In genomic region chr4:83186448-83186847, GRCm38 (mm10) we compare ENCODE assay signal across 28 mouse cellular contexts.
DNase-seq lines count a peak whose midpoint lies in the region; ATAC-seq and TF ChIP-seq lines count a peak whose summit lies in the region.
"Had no signal": no experiment of that assay in that cellular context is flagged by ENCODE, and none has a peak within 500 bp of the region (broad histone marks: within the 10 kb centered on the region; RNA-seq: fewer than 3 reads in every experiment).

No protein-coding gene starts in this region.

- no peak overlapping the region for H3K9ac ChIP-seq in lung, postnatal 0 days (replicated peaks; ENCODE audit: low read depth)
- H3K9ac ChIP-seq: embryonic facial prominence, embryonic 13.5 days; embryonic facial prominence, embryonic 15.5 days; forebrain, embryonic 12.5 days had no signal

- no peak for TF ChIP-seq CTCF in lung, postnatal 0 days (IDR thresholded peaks at IDR 0.05)

- H3K4me1 ChIP-seq in heart, embryonic 10.5 days, result 0 out of 2 replicates have a peak, but pooled peaks cover 5% of the 10 kb centered on the region
- H3K4me1 ChIP-seq in lung, postnatal 0 days (ENCODE audit: insufficient read depth, low read depth, low read length), result no peaks in the 10 kb centered on the region; the same call in 1 of the 2 replicates

- H3K27ac ChIP-seq in heart, embryonic 10.5 days, result no peak overlapping the region
- no peak overlapping the region for H3K27ac ChIP-seq in lung, postnatal 0 days (ENCODE audit: low read length)
- H3K27ac ChIP-seq: embryonic facial prominence, embryonic 13.5 days; embryonic facial prominence, embryonic 15.5 days; forebrain, embryonic 10.5 days; forebrain, embryonic 12.5 days had no signal

- H3K4me2 ChIP-seq in lung, postnatal 0 days (replicated peaks; ENCODE audit: low read depth, low read length), result no peak overlapping the region
- H3K4me2 ChIP-seq: embryonic facial prominence, embryonic 13.5 days; embryonic facial prominence, embryonic 15.5 days; forebrain, embryonic 12.5 days had no signal

- 35% methylated on average over 6 of the region's 6 CpGs for WGBS in heart, embryonic 10.5 days
- WGBS in lung, postnatal 0 days, result 36% methylated on average over 6 of the region's 6 CpGs

- peak; percentile 14 for DNase-seq in embryo, embryonic 10 days (ENCODE audit: low spot score)
- DNase-seq in embryo, embryonic 9.5 days (ENCODE audit: extremely low spot score), result no peak
- DNase-seq in heart, embryonic 10.5 days (ENCODE audit: low spot score), result peak; percentile 65
- no peak for DNase-seq in heart, postnatal 36 days
- DNase-seq in lung, postnatal 0 days (ENCODE audit: low spot score), result no peak
- DNase-seq in lung, postnatal 14 days, result no peak
- DNase-seq in embryo, embryonic 10.5 days (ENCODE audit: low spot score), result peak; percentile 22
- no peak for DNase-seq in Muller cell, postnatal 12 days (ENCODE audit: inconsistent ontology term)
- DNase-seq: adrenal gland, adult 2 months; adrenal gland, postnatal 10 days; adrenal gland, postnatal 25 days; B cell, adult 2 months; cerebellum, adult 11 months; cerebellum, adult 18-20 months; cerebellum, adult 8-10 months; cerebellum, adult 9-11 months; cerebellum, postnatal 14 days; cerebellum, postnatal 36 days had no signal

- H3K4me3 ChIP-seq in heart, embryonic 10.5 days, result no peak overlapping the region
- no peak overlapping the region for H3K4me3 ChIP-seq in lung, postnatal 0 days (ENCODE audit: low read depth, low read length)
- H3K4me3 ChIP-seq: embryonic facial prominence, embryonic 13.5 days; embryonic facial prominence, embryonic 15.5 days; erythroblast, embryonic 14.5 days; forebrain, embryonic 10.5 days; forebrain, embryonic 12.5 days had no signal

- TF ChIP-seq EP300 in lung, postnatal 0 days (IDR thresholded peaks at IDR 0.05), result no peak

- peak; percentile 28; the same call in 1 of the 2 replicates for ATAC-seq in lung, postnatal 0 days
- ATAC-seq: CD4-positive, CD25-positive, alpha-beta regulatory T cell, adult 4 months; forebrain, embryonic 14.5 days; forebrain, embryonic 16.5 days had no signal

- no peaks in the 10 kb centered on the region for H3K27me3 ChIP-seq in heart, embryonic 10.5 days (ENCODE audit: insufficient read depth, poor library complexity, severe bottlenecking)
- H3K27me3 ChIP-seq in lung, postnatal 0 days (replicated peaks; ENCODE audit: insufficient read depth, low read length), result no peaks in the 10 kb centered on the region
- H3K27me3 ChIP-seq: CH12.LX; embryonic facial prominence, embryonic 13.5 days; embryonic facial prominence, embryonic 15.5 days had no signal

- intact Hi-C loops in heart, postnatal 36 days (cut with DNase I), result loop anchor here (5.0 kb wide), 1 partner anchor 384 kb away; no protein-coding TSS in a partner anchor

- no peaks in the 10 kb centered on the region for H3K9me3 ChIP-seq in heart, embryonic 10.5 days
- H3K9me3 ChIP-seq in lung, postnatal 0 days (ENCODE audit: low read length), result no peaks in the 10 kb centered on the region
- H3K9me3 ChIP-seq: embryonic facial prominence, embryonic 13.5 days; embryonic facial prominence, embryonic 15.5 days; forebrain, embryonic 10.5 days; forebrain, embryonic 12.5 days had no signal

- H3K36me3 ChIP-seq in heart, embryonic 10.5 days, result no peaks in the 10 kb centered on the region
- H3K36me3 ChIP-seq in lung, postnatal 0 days (ENCODE audit: insufficient read depth, low read length), result no peaks in the 10 kb centered on the region
- H3K36me3 ChIP-seq: embryonic facial prominence, embryonic 13.5 days; embryonic facial prominence, embryonic 15.5 days; forebrain, embryonic 10.5 days; forebrain, embryonic 12.5 days; G1E had no signal

Comparison
In these comparisons a context has a peak if more than half of its experiments do, and no peak if none do; other contexts are left out.
1. DNase-seq: peak in embryo, embryonic 10 days (single experiment), heart, embryonic 10.5 days (single experiment) and embryo, embryonic 10.5 days (single experiment); none in embryo, embryonic 9.5 days (single experiment), heart, postnatal 36 days (0 of 2), lung, postnatal 0 days (single experiment), lung, postnatal 14 days (single experiment) and Muller cell, postnatal 12 days (single experiment).